Mouse (Mus musculus) small intestine, adult 2 months (tissue): Measurements from ENCODE around the gene Ntm.

Source experiments
- CTCF ChIP-seq: fragments of 200-500 bp; IDR thresholded peaks from 2 replicates; pipeline ENCODE4 v1.5.1; 2012; ENCODE audit warnings: low read depth, mild to moderate bottlenecking, control low read depth, inconsistent platforms, low read length, moderate library complexity, mixed read lengths; ENCODE audit not compliant: insufficient replicate concordance, insufficient read length; ENCODE audit errors: extremely low read depth
- POLR2A ChIP-seq: fragments of 200-500 bp; IDR thresholded peaks from 2 replicates; pipeline ENCODE4 v1.6.1; 2012; ENCODE audit warnings: low read depth, mild to moderate bottlenecking, control low read depth, inconsistent platforms, low read length, moderate library complexity

DNA sequence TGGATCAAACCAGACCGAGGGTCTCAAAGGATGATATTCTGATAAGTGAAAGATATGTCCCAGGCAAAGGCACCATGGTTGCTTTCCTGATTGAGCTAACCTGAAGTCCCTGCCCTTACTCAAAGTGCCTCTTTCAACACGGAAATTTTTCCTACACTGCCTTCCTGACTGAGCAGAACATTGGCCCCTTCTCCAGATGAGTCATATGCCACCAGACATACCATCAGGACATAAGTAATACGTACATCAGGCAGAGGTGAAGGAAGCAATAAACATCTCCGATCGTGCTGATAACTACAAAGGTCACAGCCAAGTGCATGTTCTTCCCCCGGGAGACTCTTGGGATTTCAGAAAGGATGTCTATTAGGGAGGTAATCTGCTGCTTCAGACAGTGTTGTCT, 693.0 kb downstream of the Ntm start:
- TF ChIP-seq CTCF (no peak), POLR2A (no peak)
